ENCODE assay signal across 8 mouse cellular contexts in the genomic region with DNA sequence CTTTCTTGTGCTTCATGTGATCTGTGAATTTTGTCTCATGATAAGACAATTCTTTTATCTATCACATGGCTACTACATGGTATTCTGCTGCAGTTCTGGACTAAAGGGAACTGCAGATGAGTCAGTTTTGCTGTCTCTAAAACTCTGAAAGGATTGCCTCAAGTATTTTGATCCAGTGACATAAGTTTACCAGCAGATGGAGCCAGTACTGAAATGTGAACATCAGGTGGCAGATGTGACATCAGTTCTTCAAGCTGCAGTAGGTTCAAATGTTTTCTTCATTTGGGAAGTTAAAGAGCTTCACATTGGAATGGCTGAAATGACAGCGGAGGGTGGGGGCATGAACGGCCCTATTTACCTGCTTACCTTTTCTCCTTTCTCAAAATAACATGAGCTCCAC.
DNase-seq lines count a peak whose midpoint lies in the region; ATAC-seq and TF ChIP-seq lines count a peak whose summit lies in the region.
"Had no signal": no experiment of that assay in that cellular context is flagged by ENCODE, and none has a peak within 500 bp of the region (broad histone marks: within the 10 kb centered on the region; RNA-seq: fewer than 3 reads in every experiment).

No protein-coding gene starts in this region.

- H3K27me3 ChIP-seq in CH12.LX (replicated peaks), result no peaks in the 10 kb centered on the region
- peaks cover 14% of the 10 kb centered on the region for H3K27me3 ChIP-seq in Patski

- H3K9me3 ChIP-seq in CH12.LX (replicated peaks; ENCODE audit: low read length), result no peaks in the 10 kb centered on the region

- TF ChIP-seq CTCF in layer of hippocampus, adult 2 months (conservative IDR thresholded peaks at IDR 0.05), result peak; percentile 79
- TF ChIP-seq CTCF in CH12.LX (conservative IDR thresholded peaks at IDR 0.05 in 1 of 2, IDR thresholded peaks at IDR 0.05 in 1 of 2; ENCODE audit: low read depth in 2 of 2, low read length in 2 of 2) (peak; percentile 58 to 84), Patski (IDR thresholded peaks at IDR 0.05) (peak; percentile 47)

- no peak for TF ChIP-seq POLR2A in CH12.LX (IDR thresholded peaks at IDR 0.05; ENCODE audit: low read depth, low read length)

- H3K79me2 ChIP-seq in CH12.LX (replicated peaks; ENCODE audit: control insufficient read depth, extremely low read depth, insufficient read depth, poor library complexity, severe bottlenecking), result no peaks in the 10 kb centered on the region

- ATAC-seq in Patski, result no peak

- no peaks in the 10 kb centered on the region for H3K36me3 ChIP-seq in CH12.LX (replicated peaks in 1 of 2; ENCODE audit: control insufficient read depth in 1 of 2, insufficient read depth in 1 of 2, low read length in 1 of 2)

- dilution Hi-C loops in CH12.LX (cut with MboI; ENCODE audit: extremely low pct_ligation_motif_present, extremely low pct_unique_long_range_greater_than_20kb, low sequenced_read_pairs), result no loop called here

- H3K4me3 ChIP-seq in layer of hippocampus, adult 2 months, result no peak overlapping the region
- no peak overlapping the region for H3K4me3 ChIP-seq in CH12.LX (replicated peaks in 1 of 3; ENCODE audit: low read depth in 2 of 3, low read length in 2 of 3, poor library complexity in 1 of 3)
- H3K4me3 ChIP-seq: myocyte had no signal

- CTCF ChIA-PET in Patski (lab: Charles Lee), result interaction anchor here (0.7 to 1.0 kb wide), 5 partner anchors 9 to 29 kb away, joined by 3 to 4 read pairs (median 3); no protein-coding TSS in a partner anchor

- H3K4me2 ChIP-seq in CH12.LX (ENCODE audit: insufficient read depth, low read depth, poor library complexity, severe bottlenecking), result no peak overlapping the region

- H3K27ac ChIP-seq in layer of hippocampus, adult 2 months, result no peak overlapping the region
- H3K27ac ChIP-seq in CH12.LX (ENCODE audit: insufficient read depth, low read depth), result no peak overlapping the region

- no peak for TF ChIP-seq EP300 in CH12.LX (IDR thresholded peaks at IDR 0.05; ENCODE audit: low read length)

- no peak for DNase-seq in layer of hippocampus, adult 2 months (ENCODE audit: low spot score in 2 of 2)
- no peak for DNase-seq in layer of hippocampus, adult 9-10 months (ENCODE audit: low spot score)
- DNase-seq in CH12.LX (ENCODE audit: extremely low read depth) (peak; percentile 65), Patski (ENCODE audit: low read depth, low spot score) (no peak)
- peak; percentile 21 for DNase-seq in lung, postnatal 10 days
- DNase-seq in testis, postnatal 14 days (ENCODE audit: low spot score), result no peak
- DNase-seq in gastrocnemius, postnatal 25 days, result no peak

- peak; percentile 74 for TF ChIP-seq RAD21 in CH12.LX (IDR thresholded peaks at IDR 0.05; ENCODE audit: low read depth, low read length)

- in situ Hi-C loops in CH12.LX (cut with MboI; ENCODE audit: low pct_ligation_motif_present, low pct_unique_long_range_greater_than_20kb, low sequenced_read_pairs) (loop anchor here (25.0 kb wide), 2 partner anchors 508 to 1233 kb away; no protein-coding TSS in a partner anchor), Patski (cut with MboI; ENCODE audit: low pct_unique_long_range_greater_than_20kb) (no loop called here)

- peaks cover 0 to 4% of the 10 kb centered on the region in 2 experiments; a peak in 1 of 4 replicates for H3K4me1 ChIP-seq in CH12.LX (ENCODE audit: control insufficient read depth in 1 of 2, insufficient read depth in 2 of 2)

- H3K9ac ChIP-seq in CH12.LX (ENCODE audit: insufficient read depth, low read depth), result no peak overlapping the region

- POLR2A ChIA-PET in Patski (lab: Charles Lee), result no interaction called here

TF ChIP-seq in CH12.LX, 34 proteins besides CTCF, POLR2A, EP300 and RAD21:
- no peak for TF ChIP-seq MAZ (IDR thresholded peaks at IDR 0.05; ENCODE audit: low read depth, low read length)
- no peak for TF ChIP-seq TBP (conservative IDR thresholded peaks at IDR 0.05; ENCODE audit: low read depth, low read length)
- TF ChIP-seq SMC3 (IDR thresholded peaks at IDR 0.05; ENCODE audit: low read depth, low read length), result peak; percentile 87
- TF ChIP-seq MYC (IDR thresholded peaks at IDR 0.05; ENCODE audit: low read depth, low read length), result 0 out of 2 replicates have a peak, but pooled peaks have one; percentile 47
- TF ChIP-seq NRF1 (IDR thresholded peaks at IDR 0.05; ENCODE audit: low read depth, low read length), result no peak
- no peak; the same call in 1 of the 2 replicates for TF ChIP-seq MAX (IDR thresholded peaks at IDR 0.05; ENCODE audit: low read length)
- peak; percentile 51; the same call in 1 of the 2 replicates for TF ChIP-seq ZC3H11A (IDR thresholded peaks at IDR 0.05; ENCODE audit: low read depth, low read length)
- TF ChIP-seq KAT2A (IDR thresholded peaks at IDR 0.05; ENCODE audit: insufficient replicate concordance, low read length), result no peak
- TF ChIP-seq ELF1 (IDR thresholded peaks at IDR 0.05; ENCODE audit: low read depth, low read length), result no peak
- TF ChIP-seq GABPA (IDR thresholded peaks at IDR 0.05; ENCODE audit: insufficient replicate concordance, low read depth, low read length), result no peak

Comparison
In these comparisons a context has a peak if more than half of its experiments do, and no peak if none do; other contexts are left out.
1. DNase-seq: peak in CH12.LX (single experiment) and lung, postnatal 10 days (single experiment); none in layer of hippocampus, adult 2 months (0 of 2), layer of hippocampus, adult 9-10 months (single experiment), Patski (single experiment), testis, postnatal 14 days (single experiment) and gastrocnemius, postnatal 25 days (single experiment).
2. Peak in every context shown above with its lines, with median percentiles within 50 percentile points of each other: CTCF ChIP-seq.